Mouse (Mus musculus) ES-Bruce4 (cell line): Measurements from ENCODE around the gene Gucd1.
"Not testable (repeated sequence)": the region's sequence is repeated elsewhere in the genome, so short reads cannot be mapped to it uniquely, and the experiment has no call there.

Experiments used
- CTCF ChIP-seq: IDR thresholded peaks from one replicate; pipeline ENCODE4 v1.8.1; 2011; ENCODE audit warnings: low read depth, low read length
- EP300 ChIP-seq: IDR thresholded peaks from 2 replicates; pipeline ENCODE4 v1.6.1; 2011; ENCODE audit warnings: low read depth, low read length; ENCODE audit not compliant: insufficient read depth

GRCm38 (mm10) chr10:75456061-75456831 lies 61.5 kb downstream of the Gucd1 start:
- not testable (repeated sequence) for TF ChIP-seq CTCF, EP300
